Mouse (Mus musculus): Measurements from ENCODE around the gene Rbm4.

- TF ChIP-seq POLR2A (IDR thresholded peaks at IDR 0.05; ENCODE audit: control insufficient read depth in 1 of 2, insufficient read depth in 1 of 2, low read depth in 1 of 2, low read length in 2 of 2, poor library complexity in 1 of 2) = no peak
- no peak for TF ChIP-seq ZC3H11A (IDR thresholded peaks at IDR 0.05; ENCODE audit: low read depth, low read length)
- TF ChIP-seq POLR2AphosphoS5 (IDR thresholded peaks at IDR 0.05; ENCODE audit: borderline replicate concordance, low read depth, low read length) = no peak
- TF ChIP-seq CTCF (IDR thresholded peaks at IDR 0.05 in 2 of 3, conservative IDR thresholded peaks at IDR 0.05 in 1 of 3; ENCODE audit: control insufficient read depth in 1 of 3, insufficient read depth in 1 of 3, low read depth in 2 of 3, low read length in 3 of 3, poor library complexity in 1 of 3, severe bottlenecking in 1 of 3) = no peak
Observed at GRCm38 (mm10) chr19:4838526-4839140, 44.9 kb upstream of the Rbm4 start.
